Mouse (Mus musculus) intestine, embryonic 15.5 days (tissue): Measurements from ENCODE around the gene Wnt9a. TPM values are rescaled to one million over a fixed set of nuclear protein-coding genes. Genes with fewer than 3 reads are reported as not detected.

Experiments
- ATAC-seq: fragments of 200-750 bp; cut with Nextera tagmentation; 2 replicates; pipeline ENCODE4 v1.8.0; 2017; ENCODE audit warnings: moderate TSS enrichment, moderate library complexity
- H3K27ac ChIP-seq: fragments of 300-500 bp; sonication (generic); 2 replicates; pipeline ENCODE4 v1.5.1; 2015; ENCODE audit warnings: mild to moderate bottlenecking, inconsistent platforms
- H3K27me3 ChIP-seq: fragments of 300-500 bp; sonication (generic); replicated peaks from 2 replicates; pipeline ENCODE4 v1.6.1; 2015; ENCODE audit warnings: inconsistent platforms
- H3K36me3 ChIP-seq: fragments of 300-500 bp; sonication (generic); 2 replicates; pipeline ENCODE4 v1.6.1; 2015; ENCODE audit warnings: inconsistent platforms
- H3K4me1 ChIP-seq: fragments of 300-500 bp; sonication (generic); replicated peaks from 2 replicates; pipeline ENCODE4 v1.6.1; 2015; ENCODE audit warnings: inconsistent platforms
- H3K4me2 ChIP-seq: fragments of 300-500 bp; sonication (generic); replicated peaks from 2 replicates; pipeline ENCODE4 v1.6.1; 2015; ENCODE audit warnings: mild to moderate bottlenecking, inconsistent platforms
- H3K4me3 ChIP-seq: fragments of 300-500 bp; sonication (generic); replicated peaks from 2 replicates; pipeline ENCODE4 v1.5.1; 2015; ENCODE audit warnings: inconsistent platforms
- H3K9ac ChIP-seq: fragments of 300-500 bp; sonication (generic); 2 replicates; pipeline ENCODE4 v1.6.1; 2015; ENCODE audit warnings: inconsistent platforms
- H3K9me3 ChIP-seq: fragments of 300-500 bp; sonication (generic); 2 replicates; pipeline ENCODE4 v1.6.1; 2016; ENCODE audit warnings: inconsistent platforms
- WGBS: fragments of 180-500 bp; shearing (Covaris S2); methylation state at CpG from one replicate; pipeline ENCODE4 v1.1.7; 2015; 5-methylcytosine and 5-hydroxymethylcytosine counted together
- polyA plus RNA-seq: library from polyadenylated mRNA; unstranded; fragments of >200 nt; fragmentation: Nextera tagmentation; extraction: Ambion mirVana; gene quantifications from 2 replicates; pipeline ENCODE4 v1.2.1, GENCODE M21; 2015

Wnt9a gene
- polyA plus RNA-seq, 1 experiment from 2014 or later: 4.2 TPM

DNA sequence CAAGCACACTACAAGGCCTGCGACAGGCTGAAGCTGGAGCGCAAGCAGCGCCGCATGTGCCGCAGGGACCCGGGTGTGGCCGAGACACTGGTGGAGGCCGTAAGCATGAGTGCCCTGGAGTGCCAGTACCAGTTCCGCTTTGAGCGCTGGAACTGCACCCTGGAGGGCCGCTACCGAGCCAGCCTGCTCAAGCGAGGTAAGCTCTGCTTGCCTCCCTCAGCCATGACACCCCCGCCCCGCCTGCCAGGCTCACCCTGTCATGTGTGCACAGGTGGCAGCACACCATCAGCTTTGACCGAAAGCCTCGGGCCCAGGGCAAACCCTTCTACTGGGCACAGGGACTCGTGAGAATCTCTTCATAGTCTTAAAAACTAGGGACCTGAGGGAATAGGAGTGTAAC, 20.9 kb downstream of the Wnt9a start:
- Histone ChIP-seq H3K4me3 (no peak overlapping the region), H3K9ac (no peak overlapping the region), H3K36me3 (no peaks in the 10 kb centered on the region), H3K27ac (no peak overlapping the region), H3K4me2 (no peak overlapping the region), H3K27me3 (no peaks in the 10 kb centered on the region), H3K4me1 (peaks cover 15% of the 10 kb centered on the region; the same call in 1 of the 2 replicates), H3K9me3 (no peaks in the 10 kb centered on the region)
- 86% methylated on average over 18 of the region's 18 CpGs for WGBS
- no peak for ATAC-seq

DNA sequence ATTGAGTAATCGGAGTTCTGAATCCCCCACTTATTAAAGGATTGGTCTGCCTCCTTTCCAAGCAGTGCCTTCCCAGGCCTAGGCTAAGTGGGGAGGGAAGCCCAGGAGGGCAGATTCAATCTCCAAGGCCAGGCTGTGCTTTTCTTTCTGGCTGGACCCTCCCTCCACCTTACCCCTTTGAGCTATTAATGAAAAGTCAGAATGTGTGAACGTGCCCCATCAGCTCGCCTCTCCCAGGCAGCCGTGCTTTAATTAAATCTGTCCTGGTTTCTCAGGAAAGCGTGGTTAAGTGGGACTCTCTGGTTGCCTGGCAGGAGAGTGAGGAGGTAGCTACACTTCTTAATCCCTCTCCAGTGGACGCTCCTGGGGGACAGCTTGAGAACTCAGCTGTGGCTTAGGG, 22.9 kb downstream of the Wnt9a start:
- H3K9ac ChIP-seq: no peak overlapping the region
- no peak overlapping the region for H3K27ac ChIP-seq
- ATAC-seq: no peak
- H3K4me3 ChIP-seq: no peak overlapping the region
- H3K9me3 ChIP-seq: no peaks in the 10 kb centered on the region
- peaks cover 15% of the 10 kb centered on the region; the same call in 1 of the 2 replicates for H3K4me1 ChIP-seq
- 59% methylated on average over 6 of the region's 6 CpGs for WGBS
- H3K27me3 ChIP-seq: no peaks in the 10 kb centered on the region
- H3K36me3 ChIP-seq: no peaks in the 10 kb centered on the region
- H3K4me2 ChIP-seq: no peak overlapping the region

DNA sequence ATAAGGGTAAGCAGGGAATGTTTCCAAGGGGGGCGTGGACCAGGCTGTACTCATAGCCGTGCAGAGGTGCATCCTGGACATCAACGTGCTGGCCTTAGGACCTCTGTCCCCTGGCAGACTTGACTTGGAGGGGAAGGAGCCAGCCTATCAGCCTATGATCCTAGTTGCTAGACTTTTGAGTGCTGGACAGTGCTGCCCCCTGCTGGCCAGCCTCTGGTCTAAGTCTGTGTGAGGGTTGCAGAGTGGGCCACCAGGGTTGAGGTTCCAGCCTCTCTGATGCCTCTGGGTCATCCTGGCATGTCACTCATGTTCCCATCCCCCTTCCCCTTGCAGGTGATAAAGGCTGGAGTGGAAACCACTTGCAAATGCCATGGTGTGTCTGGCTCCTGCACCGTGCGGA, 23.8 kb downstream of the Wnt9a start:
- WGBS: 52% methylated on average over 5 of the region's 5 CpGs
- peak; percentile 51 for ATAC-seq
- Histone ChIP-seq H3K4me3 (no peak overlapping the region), H3K9ac (no peak overlapping the region), H3K27me3 (no peaks in the 10 kb centered on the region), H3K9me3 (no peaks in the 10 kb centered on the region), H3K4me1 (0 out of 2 replicates have a peak, but pooled peaks cover 12% of the 10 kb centered on the region), H3K27ac (no peak overlapping the region), H3K4me2 (no peak overlapping the region), H3K36me3 (no peaks in the 10 kb centered on the region)

DNA sequence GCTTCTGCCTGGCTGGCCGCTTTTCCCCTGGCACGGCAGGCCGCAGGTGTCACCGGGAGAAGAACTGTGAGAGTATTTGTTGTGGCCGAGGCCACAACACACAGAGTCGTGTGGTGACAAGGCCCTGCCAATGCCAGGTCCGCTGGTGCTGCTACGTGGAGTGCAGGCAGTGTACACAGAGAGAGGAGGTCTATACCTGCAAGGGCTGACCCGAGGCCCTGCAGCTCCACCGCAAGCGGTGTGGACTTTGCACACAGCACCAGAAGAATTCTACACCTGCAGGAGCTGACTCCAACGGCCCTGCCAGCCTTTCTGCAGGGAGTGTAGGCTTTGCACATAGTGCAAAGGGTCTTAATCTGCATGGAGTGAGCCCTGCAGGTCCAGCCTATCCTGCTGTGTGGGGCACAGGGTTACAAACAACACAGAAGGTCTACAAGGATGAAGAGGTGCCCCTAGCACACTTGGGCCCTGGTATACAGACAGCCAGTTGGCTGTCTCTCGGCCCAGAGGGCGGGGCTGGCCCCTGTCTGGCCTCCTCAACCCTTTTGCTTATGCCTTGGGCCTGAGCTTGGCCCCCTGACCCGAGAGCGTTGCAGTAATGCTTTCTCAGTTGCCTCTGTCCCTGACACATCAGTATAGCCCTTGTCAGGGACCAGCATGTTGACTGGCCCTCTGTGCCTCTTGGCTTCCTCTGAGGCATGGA, 24.6 kb downstream of the Wnt9a start:
- Histone ChIP-seq H3K36me3 (no peaks in the 10 kb centered on the region), H3K27ac (no peak overlapping the region), H3K9me3 (no peaks in the 10 kb centered on the region), H3K4me2 (peak overlapping the region; percentile 11; the same call in 1 of the 2 replicates), H3K27me3 (no peaks in the 10 kb centered on the region), H3K4me3 (no peak overlapping the region), H3K4me1 (peaks cover 15% of the 10 kb centered on the region), H3K9ac (no peak overlapping the region)
- peak; percentile 76 for ATAC-seq
- WGBS: 71% methylated on average over 16 of the region's 16 CpGs

DNA sequence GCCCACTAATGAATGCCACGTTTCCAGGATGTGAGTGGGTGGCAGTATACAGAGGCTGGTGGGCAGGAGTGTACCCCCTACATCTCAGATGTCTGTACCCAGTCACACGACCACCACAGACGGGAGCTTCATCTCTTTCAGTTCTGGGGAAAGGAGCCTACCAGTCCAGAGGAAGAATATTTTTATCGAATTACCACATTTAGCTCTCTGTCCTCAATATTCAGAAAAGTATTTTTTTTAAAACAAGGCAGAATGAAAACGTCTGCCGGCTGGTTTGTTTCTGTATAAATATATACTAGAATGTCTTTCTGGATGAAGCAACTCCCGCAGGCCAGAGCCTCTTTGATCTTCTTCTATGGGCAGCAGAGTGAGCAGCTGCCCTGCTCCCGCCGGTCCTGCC, 26.2 kb downstream of the Wnt9a start:
- Histone ChIP-seq H3K4me2 (no peak overlapping the region), H3K4me3 (no peak overlapping the region), H3K27me3 (no peaks in the 10 kb centered on the region), H3K9ac (no peak overlapping the region), H3K36me3 (no peaks in the 10 kb centered on the region), H3K4me1 (peaks cover 19% of the 10 kb centered on the region), H3K9me3 (no peaks in the 10 kb centered on the region), H3K27ac (no peak overlapping the region)
- no peak for ATAC-seq
- WGBS: 42% methylated on average over 9 of the region's 9 CpGs

DNA sequence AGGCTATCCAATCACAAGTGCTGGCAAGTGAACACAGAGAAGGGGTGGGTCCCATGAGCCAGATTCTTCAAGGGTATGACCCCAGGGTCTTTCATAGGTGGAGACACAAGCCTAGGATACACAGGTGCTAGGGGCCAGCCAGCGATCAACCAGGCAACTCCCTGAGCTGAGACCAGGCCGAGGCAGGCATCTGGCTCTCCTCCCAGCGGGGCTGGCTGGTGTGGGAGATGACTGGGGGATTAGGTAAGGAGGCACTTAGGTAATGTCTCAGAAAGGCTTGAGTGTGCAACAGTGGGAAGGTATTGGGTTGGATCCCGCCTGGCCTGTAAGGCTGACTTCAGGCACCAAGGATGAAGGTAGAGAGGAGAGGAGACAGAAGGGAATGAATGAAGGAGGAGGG, 28.4 kb downstream of the Wnt9a start:
- Histone ChIP-seq H3K27me3 (no peaks in the 10 kb centered on the region), H3K9me3 (no peaks in the 10 kb centered on the region), H3K4me1 (peaks cover 19% of the 10 kb centered on the region), H3K27ac (no peak overlapping the region), H3K4me3 (no peak overlapping the region), H3K9ac (no peak overlapping the region), H3K4me2 (no peak overlapping the region), H3K36me3 (no peaks in the 10 kb centered on the region)
- WGBS: 76% methylated on average over 4 of the region's 4 CpGs
- no peak for ATAC-seq

DNA sequence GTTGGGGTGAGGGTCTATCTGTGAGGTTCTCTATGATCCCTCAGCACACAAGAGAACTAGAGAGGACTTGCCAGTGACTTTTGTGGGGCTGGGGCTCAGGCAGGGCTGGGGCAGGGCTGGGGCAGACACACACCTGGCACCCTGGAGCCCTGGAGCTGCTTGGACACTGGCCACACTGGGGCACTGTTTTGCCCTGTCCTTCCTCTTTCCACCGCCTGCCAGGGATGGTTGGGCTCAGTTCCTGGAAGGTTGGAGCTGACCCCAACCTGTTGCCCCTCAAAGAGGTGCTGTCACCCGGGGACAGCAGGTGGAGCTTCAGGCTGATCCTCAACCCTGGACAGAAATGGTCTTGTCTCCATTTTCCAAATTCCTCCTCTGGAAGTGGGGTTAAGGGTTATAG, 29.2 kb downstream of the Wnt9a start:
- peaks cover 17% of the 10 kb centered on the region for H3K4me1 ChIP-seq
- 46% methylated on average over 2 of the region's 2 CpGs for WGBS
- H3K27ac ChIP-seq: no peak overlapping the region
- ATAC-seq: no peak
- H3K4me2 ChIP-seq: no peak overlapping the region
- H3K9ac ChIP-seq: no peak overlapping the region
- no peaks in the 10 kb centered on the region for H3K9me3 ChIP-seq
- H3K27me3 ChIP-seq: no peaks in the 10 kb centered on the region
- H3K36me3 ChIP-seq: no peaks in the 10 kb centered on the region
- no peak overlapping the region for H3K4me3 ChIP-seq

DNA sequence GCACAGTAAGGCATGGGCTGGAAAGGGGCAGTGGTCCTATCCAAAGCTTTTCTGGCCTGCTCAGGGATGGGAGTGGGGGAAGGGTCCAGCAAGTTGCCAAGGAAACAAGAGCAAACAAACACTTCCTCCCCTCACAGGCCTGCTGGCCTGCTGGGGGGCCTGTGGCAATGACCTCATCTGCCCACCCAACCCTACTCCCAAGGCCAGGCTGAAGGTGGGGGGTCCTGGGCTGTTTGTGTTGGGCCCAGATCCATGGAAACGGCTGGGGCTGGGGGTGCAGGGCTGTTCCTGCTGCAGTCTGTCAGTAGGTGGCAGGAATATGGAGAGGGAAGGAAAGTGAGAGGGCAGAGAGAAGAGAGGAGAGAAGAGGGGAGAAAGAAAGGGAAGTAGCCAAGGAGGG, 29.7 kb downstream of the Wnt9a start:
- Histone ChIP-seq H3K4me1 (peaks cover 13% of the 10 kb centered on the region), H3K9me3 (no peaks in the 10 kb centered on the region), H3K27me3 (no peaks in the 10 kb centered on the region), H3K4me3 (no peak overlapping the region), H3K27ac (no peak overlapping the region), H3K4me2 (no peak overlapping the region), H3K9ac (no peak overlapping the region), H3K36me3 (no peaks in the 10 kb centered on the region)
- 6% methylated on average over 1 of the region's 1 CpGs for WGBS
- ATAC-seq: peak; percentile 50

DNA sequence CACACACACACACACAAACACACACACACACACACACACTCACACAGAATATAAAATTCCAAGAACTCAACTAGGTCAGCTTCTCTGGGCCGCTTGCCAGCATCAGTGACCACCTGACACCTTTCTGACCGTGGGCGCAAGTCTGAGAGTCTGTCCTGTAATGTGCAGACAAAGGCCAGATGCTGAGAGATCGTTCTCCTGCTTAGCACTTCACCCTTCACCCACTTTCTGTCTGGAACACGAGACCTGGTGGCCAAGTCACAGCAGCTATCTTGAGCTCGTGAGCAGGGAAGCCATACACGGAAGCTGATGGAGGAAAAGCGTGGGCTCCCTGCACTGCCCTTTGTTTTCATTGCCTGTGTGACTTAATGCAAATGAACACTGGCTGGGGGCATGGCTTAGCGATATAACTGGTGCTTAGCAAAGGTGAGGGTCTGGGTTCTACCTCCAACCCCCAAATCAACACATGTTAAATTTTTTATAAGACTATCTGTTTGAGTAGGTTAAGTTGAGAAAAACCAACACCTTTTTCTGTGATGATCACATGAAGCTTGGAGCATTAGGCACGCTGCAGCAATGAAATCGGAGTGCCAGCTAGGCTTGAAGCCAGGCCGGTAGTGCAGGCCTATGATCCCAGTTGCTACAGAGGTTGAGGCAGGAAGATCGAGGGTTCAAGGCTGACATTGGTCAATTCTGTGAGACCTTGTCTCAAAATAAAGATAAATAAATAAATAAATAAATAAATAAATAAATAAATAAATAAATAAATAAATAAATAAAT, 31.4 kb downstream of the Wnt9a start:
- no peaks in the 10 kb centered on the region for H3K27me3 ChIP-seq
- no peaks in the 10 kb centered on the region for H3K9me3 ChIP-seq
- ATAC-seq: no peak
- no peak overlapping the region for H3K4me2 ChIP-seq
- H3K4me3 ChIP-seq: no peak overlapping the region
- peaks cover 9% of the 10 kb centered on the region for H3K4me1 ChIP-seq
- no peak overlapping the region for H3K9ac ChIP-seq
- no peaks in the 10 kb centered on the region for H3K36me3 ChIP-seq
- H3K27ac ChIP-seq: no peak overlapping the region
- WGBS: 65% methylated on average over 13 of the region's 13 CpGs

DNA sequence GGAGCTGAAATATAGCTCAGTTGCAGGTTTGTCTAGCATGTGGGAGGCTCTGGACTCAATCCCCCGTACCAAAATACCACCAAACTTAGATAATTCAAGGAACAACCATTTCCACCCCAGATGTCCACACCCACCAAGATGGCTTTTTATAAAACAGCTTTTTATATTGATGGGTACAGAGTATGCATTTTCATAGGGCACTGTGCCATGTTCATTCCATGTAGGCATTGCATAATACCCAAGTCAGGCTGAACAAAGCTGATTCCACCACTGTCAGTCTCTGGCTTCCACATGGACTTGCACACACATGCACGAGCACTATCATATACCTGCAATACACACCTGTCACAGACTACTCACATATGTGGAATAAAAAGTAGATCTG, 32.0 kb downstream of the Wnt9a start:
- no peak overlapping the region for H3K4me3 ChIP-seq
- no peaks in the 10 kb centered on the region for H3K27me3 ChIP-seq
- no peak overlapping the region for H3K27ac ChIP-seq
- H3K4me2 ChIP-seq: no peak overlapping the region
- H3K9me3 ChIP-seq: no peaks in the 10 kb centered on the region
- peaks cover 9% of the 10 kb centered on the region for H3K4me1 ChIP-seq
- 83% methylated on average over 2 of the region's 2 CpGs for WGBS
- no peak for ATAC-seq
- no peak overlapping the region for H3K9ac ChIP-seq
- no peaks in the 10 kb centered on the region for H3K36me3 ChIP-seq

DNA sequence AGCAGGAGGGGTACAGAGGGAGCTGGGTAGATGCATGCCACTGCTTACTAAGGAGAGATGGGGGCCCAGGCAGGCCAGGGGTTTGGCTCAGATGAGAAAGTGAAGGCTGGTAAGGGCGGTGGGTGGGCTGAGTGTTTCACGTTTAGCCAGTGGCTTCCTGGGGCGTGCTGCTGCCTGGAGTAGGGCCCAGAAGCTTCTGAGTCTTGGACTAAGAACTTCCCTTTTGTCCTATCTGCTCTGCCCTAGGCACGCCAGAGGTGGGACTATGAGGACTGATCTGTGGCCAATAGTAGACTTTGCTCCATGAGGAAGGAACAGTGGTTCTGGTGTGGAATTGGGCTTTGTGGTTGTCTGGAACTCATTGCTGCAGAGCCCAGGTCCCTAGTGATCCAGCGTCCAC, 36.2 kb downstream of the Wnt9a start:
- Histone ChIP-seq H3K36me3 (no peaks in the 10 kb centered on the region), H3K9me3 (no peaks in the 10 kb centered on the region), H3K27me3 (no peaks in the 10 kb centered on the region), H3K27ac (no peak overlapping the region), H3K4me3 (no peak overlapping the region), H3K4me1 (0 out of 2 replicates have a peak, but pooled peaks cover 4% of the 10 kb centered on the region), H3K9ac (no peak overlapping the region), H3K4me2 (no peak overlapping the region)
- WGBS: 76% methylated on average over 5 of the region's 5 CpGs
- ATAC-seq: no peak

DNA sequence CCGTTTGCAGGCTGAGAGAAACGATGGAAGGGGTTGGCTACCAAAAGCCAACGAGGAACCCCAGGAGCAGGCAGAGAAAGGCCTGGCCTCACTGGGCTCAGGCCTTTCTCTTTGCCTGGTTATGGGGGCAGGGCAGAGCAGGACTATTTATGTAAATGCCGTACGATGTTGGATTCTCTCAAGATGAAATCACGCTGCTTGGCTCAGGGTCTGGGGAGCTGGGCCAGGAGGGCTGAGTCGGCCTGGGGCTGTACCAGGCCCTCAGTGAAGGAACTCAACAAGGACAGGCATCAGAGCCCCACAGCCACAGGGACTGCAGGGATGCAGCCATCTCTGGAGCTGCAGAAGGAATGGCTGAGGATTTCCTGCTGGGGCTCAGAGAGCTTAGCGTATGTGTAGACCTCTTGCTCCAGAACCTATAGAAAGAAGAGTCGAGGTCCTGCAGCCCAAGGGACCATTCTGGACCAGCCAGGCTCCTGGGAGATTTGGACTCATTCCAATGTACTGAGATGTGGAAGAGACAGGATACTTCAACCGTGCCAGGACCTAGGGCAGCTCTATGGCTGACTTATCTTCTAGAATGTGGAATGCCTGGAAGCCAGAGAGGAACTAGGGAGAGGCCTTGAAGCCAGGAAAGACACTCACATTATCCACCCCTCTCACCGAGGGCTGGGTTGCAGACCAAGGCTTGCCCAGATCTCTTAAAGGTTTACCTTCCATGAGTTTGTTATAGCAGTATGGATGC, 39.6 kb downstream of the Wnt9a start:
- peak overlapping the region; percentile 72 for H3K27ac ChIP-seq
- ATAC-seq: peak; percentile 81
- 57% methylated on average over 11 of the region's 11 CpGs for WGBS

More for the DNA sequence above, 39.6 kb downstream of the Wnt9a start:
- no peak overlapping the region for H3K4me2 ChIP-seq
- no peak overlapping the region for H3K4me3 ChIP-seq
- H3K9me3 ChIP-seq: no peaks in the 10 kb centered on the region
- peaks cover 10% of the 10 kb centered on the region; the same call in 1 of the 2 replicates for H3K4me1 ChIP-seq
- H3K36me3 ChIP-seq: no peaks in the 10 kb centered on the region
- no peak overlapping the region for H3K9ac ChIP-seq
- no peaks in the 10 kb centered on the region for H3K27me3 ChIP-seq
